Mouse (Mus musculus) CH12.LX (cell line): Measurements from ENCODE around the gene Adam17.

Experiments
- CTCF ChIP-seq, 2 experiments: IDR thresholded peaks in 1 of 2; conservative IDR thresholded peaks in 1 of 2; 2 replicates each; pipeline ENCODE4 v1.5.1; 2011 to 2012; ENCODE audit warnings: low read depth in 2 of 2, low read length in 2 of 2, improper control_type of control experiment in 1 of 2, inconsistent platforms in 1 of 2, mild to moderate bottlenecking in 1 of 2, moderate library complexity in 1 of 2
- E2F4 ChIP-seq: IDR thresholded peaks from 2 replicates; pipeline ENCODE4 v1.6.1; 2011; ENCODE audit warnings: low read depth, low read length, improper control_type of control experiment; ENCODE audit not compliant: insufficient replicate concordance
- EP300 ChIP-seq: IDR thresholded peaks from 2 replicates; pipeline ENCODE4 v1.6.1; 2011; ENCODE audit warnings: low read length, improper control_type of control experiment
- JUND ChIP-seq: conservative IDR thresholded peaks from 2 replicates; pipeline ENCODE4 v1.6.1; 2011; ENCODE audit warnings: low read depth, low read length, improper control_type of control experiment
- POLR2AphosphoS2 ChIP-seq: IDR thresholded peaks from 2 replicates; pipeline ENCODE4 v1.6.1; 2011; ENCODE audit warnings: low read depth, low read length, improper control_type of control experiment
- USF2 ChIP-seq: conservative IDR thresholded peaks from 2 replicates; pipeline ENCODE4 v1.6.1; 2011; ENCODE audit warnings: low read depth, low read length, improper control_type of control experiment

DNA sequence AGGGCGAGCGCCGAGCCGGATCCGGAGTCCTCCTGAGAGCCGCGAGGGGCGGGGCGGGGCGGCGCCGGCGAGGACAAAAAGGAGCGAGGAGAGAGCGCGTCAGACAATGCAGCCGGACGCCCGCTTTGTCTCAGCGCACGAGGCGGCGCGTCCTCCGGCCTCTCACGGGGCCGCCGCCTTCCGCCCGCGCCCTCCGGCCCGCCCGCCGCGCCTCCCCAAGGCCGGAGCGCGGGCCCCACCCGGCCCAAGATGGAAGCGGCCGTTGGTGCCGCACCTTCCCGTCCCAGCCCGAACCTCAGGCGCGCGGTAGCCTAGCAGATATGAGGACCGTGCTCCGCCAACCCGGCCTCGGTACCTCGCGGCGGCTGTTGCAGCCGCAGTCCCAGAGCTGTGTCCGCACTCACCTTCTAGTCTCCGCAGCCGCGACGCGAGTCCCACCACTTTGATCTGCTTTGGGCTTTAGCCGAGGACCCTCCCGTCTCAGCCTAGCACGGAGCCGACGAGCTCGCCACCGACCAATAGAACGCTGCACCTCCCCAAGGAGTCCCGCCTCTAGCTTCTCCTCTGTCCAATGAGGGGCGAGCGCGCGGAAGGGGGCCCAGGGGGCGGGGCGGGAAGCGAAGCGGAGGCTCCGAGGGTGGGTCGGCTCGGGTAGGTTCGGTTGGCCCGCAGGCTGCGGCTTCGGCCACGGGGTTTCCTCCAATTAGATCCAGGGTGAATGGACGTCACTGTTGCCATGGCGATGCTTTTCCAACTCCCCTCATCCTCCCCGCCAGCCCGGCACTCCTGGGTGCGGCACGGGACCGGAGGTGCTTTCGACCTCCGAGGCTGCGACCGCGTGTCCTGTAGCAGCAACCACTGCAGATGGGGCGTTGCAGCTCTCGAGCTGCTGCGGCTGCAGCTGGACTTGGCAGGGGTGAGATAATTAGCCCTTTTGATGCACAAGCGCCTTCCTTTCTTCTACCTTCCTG, 44.0 kb upstream of the Adam17 start, which contains the start of gene Ywhaq:
- TF ChIP-seq CTCF (conservative IDR thresholded peaks at IDR 0.05 in 1 of 2, IDR thresholded peaks at IDR 0.05 in 1 of 2; ENCODE audit: low read depth in 2 of 2, low read length in 2 of 2) (no peak), EP300 (no peak), E2F4 (0 out of 2 replicates have a peak, but pooled peaks have one; percentile 22), POLR2AphosphoS2 (peak; percentile 84; the same call in 1 of the 2 replicates), JUND (no peak), USF2 (no peak)
